Mouse (Mus musculus) heart, embryonic 14.5 days (tissue): ENCODE results near the gene 4930402F06Rik. TPM values are rescaled to one million over a fixed set of nuclear protein-coding genes. Genes with fewer than 3 reads are reported as not detected.

Source experiments
- ATAC-seq: fragments of 200-750 bp; cut with Nextera tagmentation; 2 replicates; pipeline ENCODE4 v1.8.0; 2017; ENCODE audit warnings: low read depth, moderate TSS enrichment; ENCODE audit not compliant: insufficient number of reproducible peaks, insufficient read depth, low FRiP score
- H3K27ac ChIP-seq, 2 experiments: fragments of 200-500 bp in 1 of 2; fragments of 300-500 bp in 1 of 2; sonication (generic) in 1 of 2; replicated peaks in 1 of 2; 2 replicates each; pipeline ENCODE4 v1.5.1; 2012 to 2014; ENCODE audit warnings: low read depth in 2 of 2, low read length in 2 of 2, control low read depth in 1 of 2, mild to moderate bottlenecking in 1 of 2, mixed read lengths in 1 of 2; ENCODE audit not compliant: control insufficient read depth in 1 of 2, insufficient read depth in 1 of 2
- H3K27me3 ChIP-seq: fragments of 300-500 bp; sonication (generic); 2 replicates; pipeline ENCODE4 v1.6.1; 2014; ENCODE audit warnings: mild to moderate bottlenecking, low read length, control low read depth; ENCODE audit not compliant: control insufficient read depth, insufficient read depth
- H3K36me3 ChIP-seq: fragments of 300-500 bp; sonication (generic); 2 replicates; pipeline ENCODE4 v1.6.1; 2014; ENCODE audit warnings: mild to moderate bottlenecking, control low read depth, low read length, mixed read lengths; ENCODE audit not compliant: control insufficient read depth, insufficient read depth
- H3K4me1 ChIP-seq, 2 experiments: fragments of 200-500 bp in 1 of 2; fragments of 300-500 bp in 1 of 2; sonication (generic) in 1 of 2; 2 replicates each; pipeline ENCODE4 v1.6.1; 2012 to 2014; ENCODE audit warnings: low read length in 2 of 2, control low read depth in 1 of 2, mixed read lengths in 1 of 2; ENCODE audit not compliant: control insufficient read depth in 2 of 2, insufficient read depth in 2 of 2
- H3K4me2 ChIP-seq: fragments of 300-500 bp; sonication (generic); 2 replicates; pipeline ENCODE4 v1.6.1; 2014; ENCODE audit warnings: mild to moderate bottlenecking, low read length
- H3K4me3 ChIP-seq, 2 experiments: fragments of 200-500 bp in 1 of 2; fragments of 300-500 bp in 1 of 2; sonication (generic) in 1 of 2; 2 replicates each; pipeline ENCODE4 v1.5.1; 2012 to 2014; ENCODE audit warnings: low read length in 2 of 2, mild to moderate bottlenecking in 2 of 2, control low read depth in 1 of 2, low read depth in 1 of 2, moderate library complexity in 1 of 2; ENCODE audit not compliant: control insufficient read depth in 1 of 2, insufficient read depth in 1 of 2
- H3K9ac ChIP-seq: fragments of 300-500 bp; sonication (generic); 2 replicates; pipeline ENCODE4 v1.6.1; 2014; ENCODE audit warnings: mild to moderate bottlenecking, low read length
- H3K9me3 ChIP-seq: fragments of 300-500 bp; sonication (generic); 2 replicates; pipeline ENCODE4 v1.6.1; 2016; ENCODE audit warnings: low read length, control low read depth; ENCODE audit not compliant: control insufficient read depth
- WGBS: fragments of 180-500 bp; shearing (Covaris S2); extraction: QIAGEN DNeasy Blood & Tissue Kit; methylation state at CpG from one replicate; pipeline ENCODE4 v1.1.7; 2014; 5-methylcytosine and 5-hydroxymethylcytosine counted together
- polyA plus RNA-seq: library from polyadenylated mRNA; unstranded; fragments of >200 nt; fragmentation: Nextera tagmentation; extraction: Ambion mirVana; gene quantifications from 2 replicates; pipeline ENCODE4 v1.2.1, GENCODE M21; 2014

4930402F06Rik gene
- polyA plus RNA-seq = not detected in 2 replicates

DNA sequence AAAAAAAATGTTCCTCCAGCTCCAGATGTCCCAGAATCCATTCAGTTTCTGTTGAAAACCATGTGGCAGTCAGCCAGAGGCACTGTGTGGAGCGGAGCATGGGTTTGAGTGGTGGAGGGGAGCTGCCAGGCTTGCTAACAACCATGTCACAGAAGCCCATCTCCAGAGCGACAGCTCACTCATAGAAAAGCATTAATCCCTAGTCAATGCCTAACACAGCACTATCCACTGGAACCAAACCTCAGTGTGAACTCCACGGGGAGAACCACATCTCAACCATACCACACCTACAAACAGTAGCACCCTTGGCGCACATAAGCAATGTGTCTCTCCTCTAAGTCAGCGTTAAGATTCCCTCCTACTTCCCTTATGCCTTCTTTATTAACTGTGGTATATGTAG lies at the start of gene 4930402F06Rik:
Gene 4930402F06Rik (minus strand): TSS at position 80 of the 400 bp plus-strand sequence.
- ATAC-seq = peak; percentile 18; the same call in 1 of the 2 replicates
- H3K9me3 ChIP-seq = no peaks in the 10 kb centered on the region
- no peak within 1 kb of the TSS; a peak in 1 of 4 replicates for H3K27ac ChIP-seq
- WGBS = 55% methylated on average over 5 of the region's 5 CpGs
- H3K27me3 ChIP-seq = no peaks in the 10 kb centered on the region
- H3K36me3 ChIP-seq = peaks cover 14% of the 10 kb centered on the region
- H3K4me1 ChIP-seq = peaks cover 2 to 8% of the 10 kb centered on the region in 2 experiments; a peak in 1 of 4 replicates
- peak within 1 kb of the TSS; percentile 16; the same call in 1 of the 2 replicates for H3K4me2 ChIP-seq
- H3K9ac ChIP-seq = no peak within 1 kb of the TSS
- no peak within 1 kb of the TSS for H3K4me3 ChIP-seq

DNA sequence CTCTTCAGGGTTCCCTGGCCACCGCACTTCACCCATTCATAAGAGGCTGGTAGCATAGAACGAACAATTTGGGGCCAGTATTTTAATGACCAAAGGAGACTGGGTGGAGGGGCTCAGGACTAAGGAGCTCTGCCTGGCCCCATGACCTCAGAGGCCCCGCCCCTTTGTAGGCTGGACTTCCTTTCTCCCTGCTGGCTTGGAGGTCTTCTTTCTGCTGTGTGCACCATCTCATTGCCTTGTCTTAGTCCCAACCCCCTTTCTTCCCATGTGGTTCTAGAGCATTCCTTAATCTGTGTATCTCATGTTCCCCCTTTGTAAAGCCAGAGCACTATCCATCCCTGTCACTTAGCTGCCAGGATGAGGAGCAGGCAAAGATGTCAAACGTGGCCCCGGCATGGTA lies 49.3 kb upstream of the 4930402F06Rik start:
- Histone ChIP-seq H3K4me2 (no peak overlapping the region), H3K9me3 (no peaks in the 10 kb centered on the region), H3K27ac (peak overlapping the region; percentile 29 to 50; a peak in 3 of 4 replicates), H3K9ac (no peak overlapping the region), H3K27me3 (no peaks in the 10 kb centered on the region), H3K4me3 (no peak overlapping the region), H3K4me1 (peaks cover 47 to 66% of the 10 kb centered on the region in 2 experiments), H3K36me3 (no peaks in the 10 kb centered on the region)
- 68% methylated on average over 5 of the region's 5 CpGs for WGBS
- no peak for ATAC-seq

DNA sequence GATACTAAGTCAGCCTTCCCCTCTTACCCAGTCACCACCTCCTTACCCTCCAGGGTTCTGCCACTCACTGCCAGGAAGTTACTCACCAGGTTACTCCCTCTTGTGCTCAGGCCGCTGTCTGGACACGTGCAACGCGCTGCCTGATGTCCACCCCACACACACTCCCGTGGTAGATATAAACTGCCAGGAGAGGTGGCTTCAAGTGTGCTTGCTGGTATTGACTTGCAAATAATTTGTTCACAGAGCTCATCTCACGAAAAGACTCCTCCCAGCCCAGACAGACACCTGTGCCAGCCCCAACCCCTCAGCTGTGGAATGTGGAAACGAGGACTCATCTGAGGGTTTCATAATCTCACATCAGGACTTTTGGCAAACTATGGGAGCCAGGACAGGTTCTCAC lies 48.6 kb upstream of the 4930402F06Rik start:
- H3K27me3 ChIP-seq = no peaks in the 10 kb centered on the region
- H3K4me1 ChIP-seq = peaks cover 48 to 66% of the 10 kb centered on the region in 2 experiments
- WGBS = 59% methylated on average over 7 of the region's 7 CpGs
- H3K4me3 ChIP-seq = no peak overlapping the region
- no peak overlapping the region for H3K4me2 ChIP-seq
- peak overlapping the region in 1 of 2 experiments; percentile 57; a peak in 1 of 4 replicates for H3K27ac ChIP-seq
- H3K9me3 ChIP-seq = no peaks in the 10 kb centered on the region
- peak overlapping the region; percentile 2; the same call in 1 of the 2 replicates for H3K9ac ChIP-seq
- ATAC-seq = no peak
- no peaks in the 10 kb centered on the region for H3K36me3 ChIP-seq

DNA sequence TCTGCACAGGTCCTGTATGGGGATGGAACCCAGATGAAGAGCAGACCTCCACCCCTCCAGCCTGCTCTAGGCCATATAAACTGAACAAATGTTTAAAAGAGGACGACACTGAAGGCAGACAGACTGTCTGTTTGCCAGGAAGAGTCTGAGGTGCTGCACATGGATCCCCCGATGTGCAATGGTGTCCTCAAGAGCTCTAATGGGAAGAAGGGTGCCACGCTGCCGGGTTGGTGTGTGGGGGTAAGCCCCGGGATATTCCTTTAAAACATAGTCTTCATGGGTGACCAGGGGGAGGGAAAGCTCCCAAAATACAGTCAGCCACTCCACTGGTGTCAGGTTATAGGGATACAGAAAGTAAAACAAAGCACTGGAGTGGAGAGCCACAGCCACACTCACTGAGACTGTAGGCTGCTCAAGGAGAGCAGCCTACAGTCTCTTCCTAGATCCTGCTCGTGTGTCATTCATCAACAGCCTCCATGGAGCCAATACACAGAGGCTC lies 47.8 kb upstream of the 4930402F06Rik start:
- Histone ChIP-seq H3K27ac (peak overlapping the region in 1 of 2 experiments; percentile 57; a peak in 2 of 4 replicates), H3K27me3 (no peaks in the 10 kb centered on the region), H3K36me3 (no peaks in the 10 kb centered on the region), H3K4me3 (no peak overlapping the region), H3K9ac (no peak overlapping the region), H3K4me2 (no peak overlapping the region; the same call in 1 of the 2 replicates), H3K9me3 (no peaks in the 10 kb centered on the region), H3K4me1 (peaks cover 47 to 58% of the 10 kb centered on the region in 2 experiments)
- WGBS = 68% methylated on average over 6 of the region's 6 CpGs
- no peak for ATAC-seq

DNA sequence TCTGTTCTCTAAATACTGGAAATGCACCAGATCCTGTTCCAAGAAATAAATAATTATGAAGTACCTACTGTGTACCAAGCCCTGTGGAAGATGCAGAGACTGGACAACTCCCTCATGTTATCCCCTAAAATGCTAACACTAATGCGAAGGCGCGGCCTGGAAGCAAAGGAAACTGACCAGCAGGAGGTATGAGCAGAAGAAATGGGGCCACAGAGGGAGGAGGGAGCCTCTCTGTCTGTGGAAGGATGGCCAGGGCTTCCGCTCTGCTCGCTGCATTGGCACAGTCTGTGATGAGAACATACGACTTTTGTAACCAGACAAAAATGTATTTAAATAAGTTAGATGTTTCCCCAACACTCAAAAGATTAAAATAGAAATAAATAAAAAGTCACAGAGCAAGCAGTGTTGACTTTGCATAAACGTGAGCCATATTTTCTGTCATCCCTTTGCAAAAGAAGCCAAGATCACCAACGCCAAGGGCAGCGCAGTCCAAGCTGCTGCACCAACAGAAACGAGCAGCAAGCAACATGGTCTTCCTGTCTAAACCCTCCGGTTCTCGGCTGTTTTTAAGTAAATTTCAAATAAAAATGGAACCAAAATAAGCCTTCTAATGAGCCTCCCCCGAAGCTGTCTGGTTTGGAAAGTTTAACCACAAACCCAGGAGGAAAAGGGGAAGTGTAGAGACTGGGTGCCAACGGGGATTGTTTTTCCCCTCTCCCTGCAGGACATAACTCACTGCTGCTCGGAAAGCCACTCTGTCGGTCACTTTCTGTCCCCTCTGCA lies 47.2 kb upstream of the 4930402F06Rik start:
- H3K9ac ChIP-seq = no peak overlapping the region
- no peak overlapping the region for H3K4me3 ChIP-seq
- no peaks in the 10 kb centered on the region for H3K9me3 ChIP-seq
- H3K36me3 ChIP-seq = no peaks in the 10 kb centered on the region
- 67% methylated on average over 16 of the region's 16 CpGs for WGBS
- no peak for ATAC-seq
- peaks cover 44 to 52% of the 10 kb centered on the region in 2 experiments for H3K4me1 ChIP-seq
- no peaks in the 10 kb centered on the region for H3K27me3 ChIP-seq
- peak overlapping the region in 1 of 2 experiments; percentile 57; a peak in 2 of 4 replicates for H3K27ac ChIP-seq
- no peak overlapping the region; the same call in 1 of the 2 replicates for H3K4me2 ChIP-seq

DNA sequence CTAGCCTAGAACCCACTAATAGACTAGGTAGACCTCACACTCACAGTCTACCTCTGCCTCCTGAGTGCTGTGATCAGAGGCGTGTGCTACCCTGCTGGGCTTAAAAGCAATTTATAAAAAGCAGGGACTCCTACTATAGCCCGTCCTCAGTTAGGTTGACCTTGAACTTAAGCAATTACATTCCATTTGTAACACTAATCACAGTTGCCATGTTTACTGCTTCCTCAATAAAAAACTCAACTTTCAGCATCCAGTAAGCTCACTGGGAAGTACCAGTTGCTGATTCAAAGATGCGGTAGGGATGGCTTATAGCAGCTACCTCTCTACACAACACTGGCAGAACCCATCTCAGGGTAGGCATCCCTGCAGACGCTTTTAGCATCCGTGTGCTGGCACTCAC lies 46.4 kb upstream of the 4930402F06Rik start:
- no peak overlapping the region for H3K4me2 ChIP-seq
- peaks cover 38 to 45% of the 10 kb centered on the region in 2 experiments for H3K4me1 ChIP-seq
- H3K27me3 ChIP-seq = no peaks in the 10 kb centered on the region
- H3K9me3 ChIP-seq = no peaks in the 10 kb centered on the region
- no peaks in the 10 kb centered on the region for H3K36me3 ChIP-seq
- H3K27ac ChIP-seq = no peak overlapping the region
- 71% methylated on average over 5 of the region's 5 CpGs for WGBS
- no peak for ATAC-seq
- no peak overlapping the region for H3K9ac ChIP-seq
- H3K4me3 ChIP-seq = no peak overlapping the region

DNA sequence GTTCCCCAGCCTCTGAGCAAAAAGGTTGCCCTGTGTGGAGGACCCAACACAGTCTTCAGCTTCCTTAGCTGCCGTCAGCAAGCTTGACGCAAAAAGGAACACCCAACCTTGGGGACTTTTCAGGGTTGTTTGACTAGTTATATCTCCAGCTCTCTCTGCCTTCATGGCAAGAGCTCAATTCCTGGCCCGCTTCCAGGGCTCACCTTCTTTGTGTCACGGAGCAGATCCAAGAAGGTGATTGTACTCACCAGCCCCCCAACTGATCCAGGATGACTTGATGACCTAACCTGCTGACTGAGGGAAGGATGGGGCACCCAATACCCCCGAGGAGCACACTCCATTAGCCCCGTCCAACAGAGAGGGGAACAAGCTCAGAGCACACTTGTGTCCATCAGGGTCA lies 45.1 kb upstream of the 4930402F06Rik start:
- no peak overlapping the region for H3K27ac ChIP-seq
- WGBS = 73% methylated on average over 6 of the region's 6 CpGs
- no peaks in the 10 kb centered on the region for H3K27me3 ChIP-seq
- no peaks in the 10 kb centered on the region for H3K36me3 ChIP-seq
- no peak overlapping the region for H3K4me2 ChIP-seq
- no peak for ATAC-seq
- H3K9ac ChIP-seq = no peak overlapping the region
- peaks cover 32 to 38% of the 10 kb centered on the region in 2 experiments for H3K4me1 ChIP-seq
- H3K9me3 ChIP-seq = no peaks in the 10 kb centered on the region
- H3K4me3 ChIP-seq = no peak overlapping the region
